Mouse (Mus musculus): Measurements from ENCODE around the gene Rapgef5. TPM values are rescaled to one million over a fixed set of nuclear protein-coding genes. Genes with fewer than 3 reads are reported as not detected.

Gene Rapgef5
- polyA plus RNA-seq, 2 experiments = 5.6 to 8.6 TPM

GRCm38 (mm10) chr12:117737332-117738031 lies 221.2 kb downstream of the Rapgef5 start:
- no peaks in the 10 kb centered on the region for H3K4me1 ChIP-seq (ENCODE audit: control insufficient read depth, insufficient read depth, low read length)
- DNase-seq (ENCODE audit: low spot score) (no peak), ATAC-seq (ENCODE audit: low FRiP score, low read depth) (no peak)
- TF ChIP-seq POLR2A (IDR thresholded peaks at IDR 0.05; ENCODE audit: borderline replicate concordance, extremely low read depth, insufficient read depth, insufficient read length) = no peak
- H3K9ac ChIP-seq (ENCODE audit: low read depth, low read length, severe bottlenecking) = no peak overlapping the region
- H3K36me3 ChIP-seq (ENCODE audit: control insufficient read depth, insufficient read depth, low read length) = no peaks in the 10 kb centered on the region
- no peaks in the 10 kb centered on the region for H3K27me3 ChIP-seq (ENCODE audit: control insufficient read depth, insufficient read depth, low read length)
- WGBS = 70% methylated on average over 11 of the region's 11 CpGs
- no peak overlapping the region for H3K4me2 ChIP-seq (replicated peaks; ENCODE audit: low read depth, low read length, severe bottlenecking)
- no peak overlapping the region for H3K4me3 ChIP-seq (replicated peaks; ENCODE audit: low read length)
- H3K27ac ChIP-seq (replicated peaks; ENCODE audit: low read depth, low read length) = no peak overlapping the region
- no peaks in the 10 kb centered on the region for H3K9me3 ChIP-seq (ENCODE audit: control insufficient read depth, low read length)

DNA sequence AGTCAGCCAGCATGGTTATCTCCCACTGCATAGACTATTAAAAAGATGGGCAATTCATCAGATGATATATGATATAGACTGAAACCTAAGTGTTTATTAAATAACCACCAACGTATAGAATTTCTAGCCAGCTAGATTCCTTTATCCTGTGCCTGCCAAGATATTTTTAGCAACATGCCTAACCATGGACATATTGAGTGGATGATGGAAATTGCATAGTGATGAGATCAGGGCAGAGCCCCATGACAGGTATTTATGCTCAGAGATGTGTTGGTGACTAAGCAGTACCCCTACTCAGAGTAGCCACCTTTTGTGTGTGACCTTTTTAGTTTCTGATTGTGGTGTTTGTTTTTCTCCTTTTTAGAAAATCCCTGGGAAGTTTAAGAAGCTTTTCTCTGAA lies 226.2 kb downstream of the Rapgef5 start:
- Histone ChIP-seq H3K4me3 (replicated peaks; ENCODE audit: low read length) (no peak overlapping the region), H3K4me1 (ENCODE audit: control insufficient read depth, insufficient read depth, low read length) (no peaks in the 10 kb centered on the region), H3K9me3 (ENCODE audit: control insufficient read depth, low read length) (no peaks in the 10 kb centered on the region), H3K9ac (ENCODE audit: low read depth, low read length, severe bottlenecking) (no peak overlapping the region), H3K36me3 (ENCODE audit: control insufficient read depth, insufficient read depth, low read length) (no peaks in the 10 kb centered on the region), H3K27me3 (ENCODE audit: control insufficient read depth, insufficient read depth, low read length) (no peaks in the 10 kb centered on the region), H3K4me2 (replicated peaks; ENCODE audit: low read depth, low read length, severe bottlenecking) (no peak overlapping the region), H3K27ac (replicated peaks; ENCODE audit: low read depth, low read length) (no peak overlapping the region)
- no peak for TF ChIP-seq POLR2A (IDR thresholded peaks at IDR 0.05; ENCODE audit: borderline replicate concordance, extremely low read depth, insufficient read depth, insufficient read length)
- DNase-seq (ENCODE audit: low spot score) (no peak), ATAC-seq (ENCODE audit: low FRiP score, low read depth) (no peak)
- 65% methylated on average over 1 of the region's 1 CpGs for WGBS

DNA sequence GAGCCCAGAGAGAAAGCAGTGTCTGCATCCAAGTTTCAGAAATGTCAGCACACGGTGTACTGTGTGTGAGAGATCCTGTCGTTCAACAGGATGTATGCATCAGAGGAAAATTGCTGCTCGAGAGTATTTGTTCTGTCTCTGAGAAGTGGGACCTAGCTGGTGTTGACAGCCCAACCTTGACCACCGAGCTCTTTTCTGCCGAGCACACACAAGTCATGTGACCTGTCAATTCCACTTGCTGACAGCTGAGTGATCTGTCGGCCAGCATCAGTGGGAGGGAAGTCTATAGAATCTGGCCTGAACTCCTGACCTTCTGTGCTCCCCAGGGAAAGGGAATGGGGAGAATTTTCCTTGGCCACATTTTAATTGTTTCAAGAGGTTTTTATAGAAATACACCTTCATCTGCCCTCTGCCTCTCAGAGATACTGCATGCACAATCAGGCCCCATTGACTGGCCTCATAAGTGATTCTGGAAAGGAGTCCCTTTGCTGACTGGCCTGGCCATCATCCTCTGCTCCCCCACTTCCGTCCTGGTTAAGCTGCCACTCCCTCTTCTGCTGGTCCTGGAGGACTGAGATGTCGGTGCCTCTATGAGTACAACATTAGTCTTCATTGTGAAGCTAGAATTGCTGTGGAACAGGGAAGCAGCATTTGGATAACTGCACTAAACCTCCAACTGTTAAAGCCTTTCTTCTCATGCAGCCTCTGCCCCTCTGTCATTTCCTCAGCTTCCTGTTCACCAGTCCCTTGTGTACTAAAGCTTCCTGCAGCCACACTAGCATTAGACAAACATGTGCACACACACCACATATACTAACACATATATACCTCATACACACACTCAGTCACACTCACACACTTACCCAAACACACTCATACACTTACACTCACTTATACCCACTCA lies 228.6 kb downstream of the Rapgef5 start:
- no peaks in the 10 kb centered on the region for H3K36me3 ChIP-seq (ENCODE audit: control insufficient read depth, insufficient read depth, low read length)
- DNase-seq (ENCODE audit: low spot score) (no peak), ATAC-seq (ENCODE audit: low FRiP score, low read depth) (no peak)
- H3K4me2 ChIP-seq (replicated peaks; ENCODE audit: low read depth, low read length, severe bottlenecking) = no peak overlapping the region
- H3K27ac ChIP-seq (replicated peaks; ENCODE audit: low read depth, low read length) = 0 out of 2 replicates have a peak overlapping the region, but pooled peaks have one; percentile 19
- H3K27me3 ChIP-seq (ENCODE audit: control insufficient read depth, insufficient read depth, low read length) = no peaks in the 10 kb centered on the region
- H3K9me3 ChIP-seq (ENCODE audit: control insufficient read depth, low read length) = no peaks in the 10 kb centered on the region
- H3K4me1 ChIP-seq (ENCODE audit: control insufficient read depth, insufficient read depth, low read length) = no peaks in the 10 kb centered on the region
- TF ChIP-seq POLR2A (IDR thresholded peaks at IDR 0.05; ENCODE audit: borderline replicate concordance, extremely low read depth, insufficient read depth, insufficient read length) = no peak
- no peak overlapping the region for H3K9ac ChIP-seq (ENCODE audit: low read depth, low read length, severe bottlenecking)
- WGBS = 34% methylated on average over 8 of the region's 8 CpGs
- H3K4me3 ChIP-seq (replicated peaks; ENCODE audit: low read length) = no peak overlapping the region

DNA sequence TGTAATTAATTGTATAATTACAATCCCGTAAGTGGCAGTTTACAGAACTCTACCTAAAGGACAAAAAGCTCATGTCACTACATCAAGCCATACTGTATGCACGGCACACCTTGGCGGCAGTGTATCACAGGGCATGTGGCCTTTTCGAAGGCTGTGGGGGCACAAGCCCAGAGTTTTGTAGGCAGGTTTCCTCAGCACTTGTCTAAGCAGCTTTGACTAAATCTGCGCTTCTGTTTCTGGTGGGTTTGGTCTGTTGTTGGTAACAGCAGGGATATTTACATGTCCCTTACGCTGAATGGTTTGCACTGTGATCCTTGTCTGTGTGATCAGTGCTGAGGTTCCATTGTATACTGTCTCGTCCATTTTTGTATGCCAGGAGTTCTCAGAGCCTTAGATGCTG lies 230.3 kb downstream of the Rapgef5 start:
- H3K4me2 ChIP-seq (replicated peaks; ENCODE audit: low read depth, low read length, severe bottlenecking) = no peak overlapping the region
- no peak overlapping the region for H3K9ac ChIP-seq (ENCODE audit: low read depth, low read length, severe bottlenecking)
- H3K27me3 ChIP-seq (ENCODE audit: control insufficient read depth, insufficient read depth, low read length) = no peaks in the 10 kb centered on the region
- ATAC-seq (ENCODE audit: low FRiP score, low read depth) (no peak), DNase-seq (ENCODE audit: low spot score) (no peak)
- no peak overlapping the region for H3K27ac ChIP-seq (replicated peaks; ENCODE audit: low read depth, low read length)
- H3K9me3 ChIP-seq (ENCODE audit: control insufficient read depth, low read length) = no peaks in the 10 kb centered on the region
- no peaks in the 10 kb centered on the region for H3K36me3 ChIP-seq (ENCODE audit: control insufficient read depth, insufficient read depth, low read length)
- H3K4me1 ChIP-seq (ENCODE audit: control insufficient read depth, insufficient read depth, low read length) = peaks cover 5% of the 10 kb centered on the region; the same call in 1 of the 2 replicates
- 94% methylated on average over 7 of the region's 7 CpGs for WGBS
- TF ChIP-seq POLR2A (IDR thresholded peaks at IDR 0.05; ENCODE audit: borderline replicate concordance, extremely low read depth, insufficient read depth, insufficient read length) = no peak
- no peak overlapping the region for H3K4me3 ChIP-seq (replicated peaks; ENCODE audit: low read length)

DNA sequence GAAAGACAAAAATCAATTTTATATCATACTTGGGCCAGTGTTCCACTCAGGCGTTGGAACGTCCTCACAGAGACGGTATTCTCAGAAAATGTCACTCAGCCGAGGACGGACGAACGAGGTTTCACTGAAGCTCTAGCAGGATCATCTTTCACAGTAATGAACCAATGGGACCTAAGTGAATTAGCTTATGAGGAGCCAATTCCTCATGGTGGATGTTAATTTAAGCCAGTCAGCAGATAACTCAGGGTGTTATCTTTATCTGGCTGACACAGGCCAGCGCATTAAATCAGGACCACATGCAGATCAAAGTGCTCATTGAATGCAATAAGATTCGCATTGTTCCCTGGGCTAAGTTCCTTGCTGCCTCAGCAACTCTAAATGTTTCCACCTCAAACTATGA lies 234.8 kb downstream of the Rapgef5 start:
- no peaks in the 10 kb centered on the region for H3K9me3 ChIP-seq (ENCODE audit: control insufficient read depth, low read length)
- 15% methylated on average over 9 of the region's 9 CpGs for WGBS
- H3K9ac ChIP-seq (ENCODE audit: low read depth, low read length, severe bottlenecking) = no peak overlapping the region
- no peak for TF ChIP-seq POLR2A (IDR thresholded peaks at IDR 0.05; ENCODE audit: borderline replicate concordance, extremely low read depth, insufficient read depth, insufficient read length)
- 0 out of 2 replicates have a peak overlapping the region, but pooled peaks have one; percentile 20 for H3K4me2 ChIP-seq (replicated peaks; ENCODE audit: low read depth, low read length, severe bottlenecking)
- H3K4me3 ChIP-seq (replicated peaks; ENCODE audit: low read length) = no peak overlapping the region
- H3K27ac ChIP-seq (replicated peaks; ENCODE audit: low read depth, low read length) = 0 out of 2 replicates have a peak overlapping the region, but pooled peaks have one; percentile 61
- peaks cover 12% of the 10 kb centered on the region; the same call in 1 of the 2 replicates for H3K4me1 ChIP-seq (ENCODE audit: control insufficient read depth, insufficient read depth, low read length)
- DNase-seq (ENCODE audit: low spot score) (peak; percentile 17), ATAC-seq (ENCODE audit: low FRiP score, low read depth) (peak; percentile 23; the same call in 1 of the 2 replicates)
- H3K36me3 ChIP-seq (ENCODE audit: control insufficient read depth, insufficient read depth, low read length) = no peaks in the 10 kb centered on the region
- H3K27me3 ChIP-seq (ENCODE audit: control insufficient read depth, insufficient read depth, low read length) = no peaks in the 10 kb centered on the region

Data from limb, embryonic 14.5 days (tissue).